Mouse (Mus musculus) embryonic fibroblast, embryonic 13.5 days (primary cell): ENCODE measurements around the gene Eml6.

Source experiments
- CTCF ChIP-seq: IDR thresholded peaks from 2 replicates; pipeline ENCODE4 v1.5.1; 2011; ENCODE audit warnings: mild to moderate bottlenecking, control low read depth, low read length, moderate library complexity, borderline replicate concordance; ENCODE audit not compliant: insufficient read depth
- POLR2A ChIP-seq: IDR thresholded peaks from 2 replicates; pipeline ENCODE4 v1.6.1; 2011; ENCODE audit warnings: low read depth, mild to moderate bottlenecking, control low read depth, low read length, moderate library complexity

GRCm38 (mm10) chr11:29786583-29787219, 239.1 kb downstream of the Eml6 start:
- TF ChIP-seq POLR2A (no peak), CTCF (no peak)
